Mouse (Mus musculus) heart, embryonic 14.5 days (tissue): ENCODE measurements around the gene Sf3b5. TPM values are rescaled to one million over a fixed set of nuclear protein-coding genes. Genes with fewer than 3 reads are reported as not detected.

Experiments
- ATAC-seq: fragments of 200-750 bp; cut with Nextera tagmentation; 2 replicates; pipeline ENCODE4 v1.8.0; 2017; ENCODE audit warnings: low read depth, moderate TSS enrichment; ENCODE audit not compliant: insufficient number of reproducible peaks, insufficient read depth, low FRiP score
- H3K27ac ChIP-seq, 2 experiments: fragments of 200-500 bp in 1 of 2; fragments of 300-500 bp in 1 of 2; sonication (generic) in 1 of 2; replicated peaks in 1 of 2; 2 replicates each; pipeline ENCODE4 v1.5.1; 2012 to 2014; ENCODE audit warnings: low read depth in 2 of 2, low read length in 2 of 2, control low read depth in 1 of 2, mild to moderate bottlenecking in 1 of 2, mixed read lengths in 1 of 2; ENCODE audit not compliant: control insufficient read depth in 1 of 2, insufficient read depth in 1 of 2
- H3K27me3 ChIP-seq: fragments of 300-500 bp; sonication (generic); 2 replicates; pipeline ENCODE4 v1.6.1; 2014; ENCODE audit warnings: mild to moderate bottlenecking, low read length, control low read depth; ENCODE audit not compliant: control insufficient read depth, insufficient read depth
- H3K36me3 ChIP-seq: fragments of 300-500 bp; sonication (generic); 2 replicates; pipeline ENCODE4 v1.6.1; 2014; ENCODE audit warnings: mild to moderate bottlenecking, control low read depth, low read length, mixed read lengths; ENCODE audit not compliant: control insufficient read depth, insufficient read depth
- H3K4me1 ChIP-seq, 2 experiments: fragments of 200-500 bp in 1 of 2; fragments of 300-500 bp in 1 of 2; sonication (generic) in 1 of 2; 2 replicates each; pipeline ENCODE4 v1.6.1; 2012 to 2014; ENCODE audit warnings: low read length in 2 of 2, control low read depth in 1 of 2, mixed read lengths in 1 of 2; ENCODE audit not compliant: control insufficient read depth in 2 of 2, insufficient read depth in 2 of 2
- H3K4me2 ChIP-seq: fragments of 300-500 bp; sonication (generic); 2 replicates; pipeline ENCODE4 v1.6.1; 2014; ENCODE audit warnings: mild to moderate bottlenecking, low read length
- H3K4me3 ChIP-seq, 2 experiments: fragments of 200-500 bp in 1 of 2; fragments of 300-500 bp in 1 of 2; sonication (generic) in 1 of 2; 2 replicates each; pipeline ENCODE4 v1.5.1; 2012 to 2014; ENCODE audit warnings: low read length in 2 of 2, mild to moderate bottlenecking in 2 of 2, control low read depth in 1 of 2, low read depth in 1 of 2, moderate library complexity in 1 of 2; ENCODE audit not compliant: control insufficient read depth in 1 of 2, insufficient read depth in 1 of 2
- H3K9ac ChIP-seq: fragments of 300-500 bp; sonication (generic); 2 replicates; pipeline ENCODE4 v1.6.1; 2014; ENCODE audit warnings: mild to moderate bottlenecking, low read length
- H3K9me3 ChIP-seq: fragments of 300-500 bp; sonication (generic); 2 replicates; pipeline ENCODE4 v1.6.1; 2016; ENCODE audit warnings: low read length, control low read depth; ENCODE audit not compliant: control insufficient read depth
- WGBS: fragments of 180-500 bp; shearing (Covaris S2); extraction: QIAGEN DNeasy Blood & Tissue Kit; methylation state at CpG from one replicate; pipeline ENCODE4 v1.1.7; 2014; 5-methylcytosine and 5-hydroxymethylcytosine counted together
- polyA plus RNA-seq: library from polyadenylated mRNA; unstranded; fragments of >200 nt; fragmentation: Nextera tagmentation; extraction: Ambion mirVana; gene quantifications from 2 replicates; pipeline ENCODE4 v1.2.1, GENCODE M21; 2014

The Sf3b5 gene
- polyA plus RNA-seq, 1 experiment from 2014 or later, result 32.8 TPM

GRCm38 (mm10) chr10:13028215-13028614, 23.1 kb downstream of the Sf3b5 start:
- Histone ChIP-seq H3K9ac (no peak overlapping the region), H3K36me3 (no peaks in the 10 kb centered on the region), H3K4me3 (no peak overlapping the region), H3K27ac (no peak overlapping the region), H3K4me1 (no peaks in the 10 kb centered on the region), H3K4me2 (no peak overlapping the region), H3K27me3 (no peaks in the 10 kb centered on the region), H3K9me3 (no peaks in the 10 kb centered on the region)
- 96% methylated on average over 1 of the region's 1 CpGs for WGBS
- no peak for ATAC-seq

GRCm38 (mm10) chr10:13029416-13029815, 24.3 kb downstream of the Sf3b5 start:
- no peak overlapping the region for H3K9ac ChIP-seq
- H3K9me3 ChIP-seq, result no peaks in the 10 kb centered on the region
- H3K4me1 ChIP-seq, result no peaks in the 10 kb centered on the region
- H3K27me3 ChIP-seq, result no peaks in the 10 kb centered on the region
- H3K27ac ChIP-seq, result no peak overlapping the region
- 90% methylated on average over 5 of the region's 5 CpGs for WGBS
- ATAC-seq, result no peak
- no peak overlapping the region for H3K4me3 ChIP-seq
- H3K36me3 ChIP-seq, result no peaks in the 10 kb centered on the region
- no peak overlapping the region for H3K4me2 ChIP-seq

- 77% methylated on average over 3 of the region's 3 CpGs for WGBS
- no peak for ATAC-seq
- Histone ChIP-seq H3K9me3 (peaks cover 5% of the 10 kb centered on the region; the same call in 1 of the 2 replicates), H3K4me2 (no peak overlapping the region), H3K36me3 (no peaks in the 10 kb centered on the region), H3K9ac (no peak overlapping the region), H3K4me1 (no peaks in the 10 kb centered on the region), H3K27me3 (no peaks in the 10 kb centered on the region), H3K27ac (no peak overlapping the region), H3K4me3 (no peak overlapping the region)
Observed at GRCm38 (mm10) chr10:13035270-13035669, 30.1 kb downstream of the Sf3b5 start.

GRCm38 (mm10) chr10:13039637-13040174, 34.6 kb downstream of the Sf3b5 start:
- H3K4me1 ChIP-seq, result no peaks in the 10 kb centered on the region
- no peak overlapping the region for H3K4me3 ChIP-seq
- H3K4me2 ChIP-seq, result no peak overlapping the region
- ATAC-seq, result no peak
- no peak overlapping the region for H3K27ac ChIP-seq
- H3K9me3 ChIP-seq, result peaks cover 5% of the 10 kb centered on the region; the same call in 1 of the 2 replicates
- H3K9ac ChIP-seq, result no peak overlapping the region
- no peaks in the 10 kb centered on the region for H3K36me3 ChIP-seq
- no peaks in the 10 kb centered on the region for H3K27me3 ChIP-seq
- WGBS, result 78% methylated on average over 5 of the region's 5 CpGs

GRCm38 (mm10) chr10:13044659-13045058, 39.5 kb downstream of the Sf3b5 start:
- Histone ChIP-seq H3K4me3 (no peak overlapping the region), H3K27me3 (no peaks in the 10 kb centered on the region), H3K9me3 (no peaks in the 10 kb centered on the region), H3K9ac (no peak overlapping the region), H3K27ac (no peak overlapping the region), H3K4me1 (no peaks in the 10 kb centered on the region; a peak in 1 of 4 replicates), H3K4me2 (no peak overlapping the region), H3K36me3 (no peaks in the 10 kb centered on the region)
- no peak for ATAC-seq
- WGBS, result 85% methylated on average over 11 of the region's 11 CpGs

GRCm38 (mm10) chr10:13047816-13048215, 42.7 kb downstream of the Sf3b5 start:
- Histone ChIP-seq H3K4me1 (no peaks in the 10 kb centered on the region; a peak in 1 of 4 replicates), H3K9ac (no peak overlapping the region), H3K27me3 (no peaks in the 10 kb centered on the region), H3K9me3 (no peaks in the 10 kb centered on the region), H3K27ac (no peak overlapping the region), H3K36me3 (no peaks in the 10 kb centered on the region), H3K4me3 (no peak overlapping the region), H3K4me2 (no peak overlapping the region)
- no peak for ATAC-seq
- 27% methylated on average over 4 of the region's 4 CpGs for WGBS

- H3K36me3 ChIP-seq, result no peaks in the 10 kb centered on the region
- H3K4me1 ChIP-seq, result peaks cover 5 to 6% of the 10 kb centered on the region in 2 experiments; a peak in 1 of 4 replicates
- WGBS, result 68% methylated on average over 6 of the region's 6 CpGs
- no peaks in the 10 kb centered on the region for H3K9me3 ChIP-seq
- no peak overlapping the region for H3K9ac ChIP-seq
- no peak overlapping the region for H3K4me3 ChIP-seq
- no peak overlapping the region for H3K4me2 ChIP-seq
- no peak for ATAC-seq
- H3K27me3 ChIP-seq, result peaks cover 18% of the 10 kb centered on the region
- no peak overlapping the region for H3K27ac ChIP-seq
Observed at GRCm38 (mm10) chr10:13056863-13057381, 51.8 kb downstream of the Sf3b5 start.
